Mouse (Mus musculus) thymus, adult 18-20 months (tissue): ENCODE data around the gene Pon1.

ENCODE experiments used
- DNase-seq, 2 experiments: peaks; one replicate each; pipeline ENCODE4 v3.0.0; 2022; ENCODE audit warnings: mixed read lengths in 2 of 2

Pon1 gene

GRCm38 (mm10) chr6:5120229-5120628 is 73.5 kb downstream of the Pon1 start:
- no peak for DNase-seq

- no peak for DNase-seq
Measured at GRCm38 (mm10) chr6:5119181-5119910, 74.4 kb downstream of the Pon1 start.
